Mouse (Mus musculus) left cerebral cortex, adult 11 months (tissue): Measurements from ENCODE around the gene Cops2.

Experiments
- DNase-seq: peaks from one replicate; pipeline ENCODE4 v3.0.0; 2022; ENCODE audit warnings: low spot score

Cops2 gene

DNA sequence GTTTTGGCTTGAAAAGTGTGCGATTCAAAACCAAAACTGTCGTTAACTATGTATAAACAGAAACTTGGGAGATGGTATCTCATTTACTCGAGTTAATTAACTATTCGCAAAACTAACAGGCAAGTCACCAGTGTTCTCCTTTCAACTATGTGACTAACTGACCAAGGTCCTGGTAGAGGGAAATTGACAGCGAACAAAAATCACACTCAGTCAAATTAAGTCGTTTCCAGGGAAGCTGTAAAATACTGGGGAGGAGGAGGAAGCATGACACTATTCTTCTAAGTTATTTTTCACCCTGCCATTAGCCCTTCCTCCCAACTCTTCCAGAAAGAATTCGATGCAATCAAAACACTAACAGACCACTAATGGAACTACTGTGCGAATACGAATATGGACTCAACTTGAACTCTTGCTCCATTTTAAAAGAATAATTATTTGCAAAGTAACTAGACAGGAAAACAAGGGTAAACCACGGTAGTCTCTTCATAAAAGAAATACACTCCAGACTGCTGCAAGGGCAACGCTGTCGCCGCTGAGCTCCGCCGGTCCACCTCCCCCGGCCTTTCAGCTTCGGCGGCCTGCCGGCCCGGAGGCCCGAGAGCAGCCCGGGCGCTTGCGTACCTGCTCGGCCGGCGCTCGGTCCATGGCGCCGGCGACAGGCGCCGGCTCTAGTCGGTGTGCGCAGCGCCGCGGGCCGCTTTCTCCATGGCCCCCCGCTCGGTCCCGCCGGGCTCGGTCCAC, 76.8 kb downstream of the Cops2 start:
- DNase-seq, result no peak

GRCm38 (mm10) chr2:125781006-125781405, 77.9 kb downstream of the Cops2 start:
- no peak for DNase-seq
